Mouse (Mus musculus): ENCODE measurements around the gene Capn7. TPM values are rescaled to one million over a fixed set of nuclear protein-coding genes. Genes with fewer than 3 reads are reported as not detected.
A peak's percentile ranks its signal among the peaks of the same experiment; 100 is the strongest.

The Capn7 gene
- polyA plus RNA-seq, 1 experiment from 2014 or later: 45.1 TPM

DNA sequence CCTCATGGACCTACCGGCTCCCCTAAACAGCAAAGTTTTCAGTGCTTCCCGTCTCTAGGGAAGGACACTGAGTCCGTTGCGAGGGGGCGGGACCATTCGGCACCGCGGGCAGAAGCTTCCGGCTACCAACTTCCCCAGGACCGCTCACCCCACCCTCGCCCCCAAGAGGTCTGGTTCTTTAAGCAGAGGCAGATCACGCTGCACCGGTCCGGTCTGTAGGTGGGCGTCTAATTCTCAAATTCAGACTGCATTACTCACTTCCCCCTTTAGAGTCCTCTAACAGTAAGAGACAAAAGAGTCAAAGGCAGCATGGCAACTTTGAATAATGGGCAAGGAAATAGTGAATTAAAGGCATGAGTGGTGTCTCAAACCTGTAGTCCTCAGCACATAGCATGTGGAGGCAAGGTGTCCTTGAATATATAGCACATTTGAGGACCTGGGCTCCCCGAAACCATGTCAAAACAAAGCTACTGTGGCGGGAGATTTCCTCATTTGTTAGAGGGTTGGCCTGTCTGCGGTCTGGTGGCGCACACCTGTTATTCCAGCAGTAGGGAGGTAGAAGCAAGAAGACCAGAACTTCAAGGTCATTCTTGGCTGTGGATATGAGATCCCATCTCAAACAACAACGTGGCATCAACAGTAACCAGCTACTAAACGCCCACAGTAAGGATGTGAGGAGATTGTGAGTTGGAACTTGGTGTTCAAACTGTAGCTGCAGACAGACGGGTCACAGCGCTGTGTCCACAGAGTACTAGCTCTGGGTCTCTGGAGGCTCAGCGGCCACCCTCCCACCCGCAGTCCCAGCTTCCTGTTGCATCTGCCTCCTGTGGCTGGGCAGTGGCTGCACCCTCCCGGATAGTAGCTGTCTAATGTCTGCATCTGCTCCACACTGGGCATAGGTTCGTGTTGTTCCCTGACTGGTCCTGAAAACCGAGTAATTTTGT lies 12.3 kb upstream of the Capn7 start, which contains the start of gene Dnah1:
Gene Dnah1 (minus strand): TSS at position 48 of the 944 bp plus-strand sequence.
- whole genome bisulfite sequencing: 28% methylated on average over 28 of the region's 28 CpGs
- ATAC-seq (ENCODE audit: insufficient number of reproducible peaks, insufficient read depth, low FRiP score, low read depth): peak; percentile 53; the same call in 1 of the 2 replicates
- H3K27ac ChIP-seq (ENCODE audit: low read length): no peak within 1 kb of the TSS

DNA sequence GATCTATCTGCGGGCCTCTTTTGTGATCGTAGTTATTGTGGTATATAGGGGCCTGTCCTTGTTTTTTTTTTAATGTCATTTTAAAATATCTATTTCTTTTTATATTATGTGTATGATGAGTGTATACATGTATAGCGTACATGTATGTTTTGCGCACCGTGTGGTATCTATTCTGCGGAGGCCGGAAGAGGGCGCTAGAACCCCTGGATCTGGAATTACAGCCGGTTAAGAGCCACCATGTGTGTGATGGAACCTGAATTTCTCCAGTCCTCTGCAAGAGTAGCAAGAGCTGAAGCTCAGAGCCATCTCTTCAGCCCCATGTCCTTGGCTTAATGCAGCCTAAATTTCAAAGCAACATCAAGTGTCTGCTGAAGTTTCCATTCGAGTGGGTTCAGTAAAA lies 11.6 kb upstream of the Capn7 start:
- no peaks in the 10 kb centered on the region for H3K9me3 ChIP-seq (ENCODE audit: control insufficient read depth, low read depth, low read length)
- no peaks in the 10 kb centered on the region for H3K36me3 ChIP-seq (ENCODE audit: control insufficient read depth, insufficient read depth, low read length)
- no peak overlapping the region for H3K27ac ChIP-seq (ENCODE audit: low read length)
- no peak for ATAC-seq (ENCODE audit: insufficient number of reproducible peaks, insufficient read depth, low FRiP score, low read depth)
- H3K27me3 ChIP-seq (ENCODE audit: control insufficient read depth, insufficient read depth, low read length): no peaks in the 10 kb centered on the region
- no peaks in the 10 kb centered on the region for H3K4me1 ChIP-seq (ENCODE audit: control insufficient read depth, insufficient read depth, low read length)
- no peak overlapping the region for H3K4me3 ChIP-seq (ENCODE audit: low read depth, low read length)
- no peak overlapping the region for H3K9ac ChIP-seq (replicated peaks; ENCODE audit: low read depth, low read length)
- no peak overlapping the region for H3K4me2 ChIP-seq (replicated peaks; ENCODE audit: low read depth, low read length)
- 71% methylated on average over 10 of the region's 10 CpGs for WGBS

More for the DNA sequence above, 12.3 kb upstream of the Capn7 start, which contains the start of gene Dnah1:
- no peaks in the 10 kb centered on the region for H3K9me3 ChIP-seq (ENCODE audit: control insufficient read depth, low read depth, low read length)
- H3K36me3 ChIP-seq (ENCODE audit: control insufficient read depth, insufficient read depth, low read length): no peaks in the 10 kb centered on the region
- H3K27me3 ChIP-seq (ENCODE audit: control insufficient read depth, insufficient read depth, low read length): no peaks in the 10 kb centered on the region
- H3K4me2 ChIP-seq (replicated peaks; ENCODE audit: low read depth, low read length): peak within 1 kb of the TSS; percentile 69
- no peaks in the 10 kb centered on the region for H3K4me1 ChIP-seq (ENCODE audit: control insufficient read depth, insufficient read depth, low read length)
- peak within 1 kb of the TSS; percentile 33 for H3K4me3 ChIP-seq (ENCODE audit: low read depth, low read length)
- no peak within 1 kb of the TSS for H3K9ac ChIP-seq (replicated peaks; ENCODE audit: low read depth, low read length)

DNA sequence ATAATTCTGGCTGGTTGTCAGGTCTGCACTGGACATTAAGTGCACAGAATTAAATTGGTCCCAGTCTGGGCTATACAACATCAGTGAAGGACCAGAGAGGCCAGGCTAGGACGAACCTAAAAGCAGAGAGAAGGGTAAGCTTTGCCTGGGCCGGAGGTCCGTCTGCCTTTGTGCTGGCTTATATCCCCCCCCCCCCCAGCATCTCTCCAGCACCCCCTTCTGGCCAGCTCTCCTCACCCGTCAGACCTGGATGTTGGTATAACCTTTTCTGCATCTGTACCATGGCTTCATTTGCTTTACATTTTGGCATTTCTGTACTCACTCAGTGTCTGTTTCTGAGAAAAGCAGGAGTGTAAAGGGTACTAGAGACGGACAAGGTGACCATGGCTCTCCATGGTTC lies 10.9 kb upstream of the Capn7 start:
- H3K4me3 ChIP-seq (ENCODE audit: low read depth, low read length): no peak overlapping the region
- ATAC-seq (ENCODE audit: insufficient number of reproducible peaks, insufficient read depth, low FRiP score, low read depth): no peak
- H3K9me3 ChIP-seq (ENCODE audit: control insufficient read depth, low read depth, low read length): no peaks in the 10 kb centered on the region
- H3K4me2 ChIP-seq (replicated peaks; ENCODE audit: low read depth, low read length): no peak overlapping the region
- H3K4me1 ChIP-seq (ENCODE audit: control insufficient read depth, insufficient read depth, low read length): no peaks in the 10 kb centered on the region
- no peak overlapping the region for H3K27ac ChIP-seq (ENCODE audit: low read length)
- no peaks in the 10 kb centered on the region for H3K36me3 ChIP-seq (ENCODE audit: control insufficient read depth, insufficient read depth, low read length)
- 59% methylated on average over 5 of the region's 5 CpGs for WGBS
- H3K9ac ChIP-seq (replicated peaks; ENCODE audit: low read depth, low read length): no peak overlapping the region
- no peaks in the 10 kb centered on the region for H3K27me3 ChIP-seq (ENCODE audit: control insufficient read depth, insufficient read depth, low read length)

DNA sequence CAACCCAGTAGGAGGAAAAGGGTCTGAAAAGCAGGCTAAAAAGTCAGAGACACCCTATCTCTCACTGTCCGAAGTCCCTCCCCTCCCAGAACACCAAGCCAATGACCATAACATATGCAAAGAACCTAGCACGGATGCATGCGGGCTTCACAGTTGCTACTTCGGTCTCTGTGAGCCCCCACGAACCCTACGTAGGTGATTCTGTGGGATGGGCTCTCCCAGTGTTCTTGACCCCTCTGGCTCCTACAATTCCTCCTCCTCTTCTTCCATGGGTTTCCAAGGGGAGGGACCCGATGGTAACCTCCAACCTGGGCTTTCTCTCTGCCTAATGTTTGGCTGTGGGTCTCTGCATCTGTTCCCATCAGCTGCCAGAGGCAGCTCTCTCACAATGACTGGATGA lies 9.7 kb upstream of the Capn7 start:
- H3K9ac ChIP-seq (replicated peaks; ENCODE audit: low read depth, low read length): no peak overlapping the region
- no peaks in the 10 kb centered on the region for H3K9me3 ChIP-seq (ENCODE audit: control insufficient read depth, low read depth, low read length)
- no peaks in the 10 kb centered on the region for H3K4me1 ChIP-seq (ENCODE audit: control insufficient read depth, insufficient read depth, low read length)
- no peak overlapping the region for H3K27ac ChIP-seq (ENCODE audit: low read length)
- H3K4me3 ChIP-seq (ENCODE audit: low read depth, low read length): no peak overlapping the region
- ATAC-seq (ENCODE audit: insufficient number of reproducible peaks, insufficient read depth, low FRiP score, low read depth): no peak
- WGBS: 69% methylated on average over 7 of the region's 7 CpGs
- no peak overlapping the region for H3K4me2 ChIP-seq (replicated peaks; ENCODE audit: low read depth, low read length)
- no peaks in the 10 kb centered on the region for H3K36me3 ChIP-seq (ENCODE audit: control insufficient read depth, insufficient read depth, low read length)
- no peaks in the 10 kb centered on the region for H3K27me3 ChIP-seq (ENCODE audit: control insufficient read depth, insufficient read depth, low read length)

DNA sequence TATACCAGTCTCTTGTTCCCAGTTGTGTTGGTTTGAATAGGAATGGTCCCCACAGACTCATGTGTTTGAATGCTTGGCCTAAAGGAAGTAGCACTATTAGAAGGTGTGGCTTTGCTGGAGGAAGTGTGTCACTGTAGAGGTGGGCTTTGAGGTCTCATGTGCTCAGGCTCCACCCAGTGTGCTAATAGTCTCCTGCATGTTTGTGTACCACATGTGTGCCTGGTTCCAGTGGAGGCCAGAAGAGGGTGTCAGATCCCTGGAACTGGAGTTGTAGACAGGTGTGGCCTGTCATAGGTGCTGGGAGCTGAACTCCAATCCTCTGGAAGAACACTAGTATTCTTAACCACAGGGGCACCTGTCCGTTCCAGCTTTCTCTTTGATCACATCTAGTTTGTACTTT lies 9.2 kb upstream of the Capn7 start:
- Histone ChIP-seq H3K27ac (ENCODE audit: low read length) (no peak overlapping the region), H3K4me3 (ENCODE audit: low read depth, low read length) (no peak overlapping the region), H3K27me3 (ENCODE audit: control insufficient read depth, insufficient read depth, low read length) (no peaks in the 10 kb centered on the region), H3K9me3 (ENCODE audit: control insufficient read depth, low read depth, low read length) (no peaks in the 10 kb centered on the region), H3K36me3 (ENCODE audit: control insufficient read depth, insufficient read depth, low read length) (no peaks in the 10 kb centered on the region), H3K4me1 (ENCODE audit: control insufficient read depth, insufficient read depth, low read length) (no peaks in the 10 kb centered on the region), H3K9ac (replicated peaks; ENCODE audit: low read depth, low read length) (no peak overlapping the region), H3K4me2 (replicated peaks; ENCODE audit: low read depth, low read length) (no peak overlapping the region)
- ATAC-seq (ENCODE audit: insufficient number of reproducible peaks, insufficient read depth, low FRiP score, low read depth): no peak
- WGBS: 88% methylated on average over 1 of the region's 1 CpGs

DNA sequence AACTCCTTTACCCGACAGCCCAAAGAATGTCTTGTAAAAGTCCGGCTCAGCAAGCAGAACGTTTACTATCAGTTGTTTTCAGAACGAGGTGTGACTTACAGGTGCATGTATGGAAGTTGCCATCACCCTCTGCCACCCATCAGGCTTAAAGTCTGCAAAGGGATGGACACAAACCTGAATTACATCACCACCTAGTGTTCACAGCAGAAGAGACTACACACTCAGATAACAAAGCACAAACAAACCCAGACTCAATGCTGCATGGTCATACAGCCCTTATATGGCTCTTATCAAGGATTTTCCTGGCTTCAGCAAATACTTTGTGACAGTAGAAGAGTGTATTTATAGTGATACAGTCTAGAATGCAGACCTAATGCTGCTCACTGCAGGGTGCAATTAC lies 8.8 kb upstream of the Capn7 start:
- no peak for ATAC-seq (ENCODE audit: insufficient number of reproducible peaks, insufficient read depth, low FRiP score, low read depth)
- no peak overlapping the region for H3K27ac ChIP-seq (ENCODE audit: low read length)
- no peaks in the 10 kb centered on the region for H3K9me3 ChIP-seq (ENCODE audit: control insufficient read depth, low read depth, low read length)
- H3K4me3 ChIP-seq (ENCODE audit: low read depth, low read length): no peak overlapping the region
- no peaks in the 10 kb centered on the region for H3K27me3 ChIP-seq (ENCODE audit: control insufficient read depth, insufficient read depth, low read length)
- 76% methylated on average over 4 of the region's 4 CpGs for WGBS
- H3K4me1 ChIP-seq (ENCODE audit: control insufficient read depth, insufficient read depth, low read length): no peaks in the 10 kb centered on the region
- H3K36me3 ChIP-seq (ENCODE audit: control insufficient read depth, insufficient read depth, low read length): no peaks in the 10 kb centered on the region
- no peak overlapping the region for H3K9ac ChIP-seq (replicated peaks; ENCODE audit: low read depth, low read length)
- no peak overlapping the region for H3K4me2 ChIP-seq (replicated peaks; ENCODE audit: low read depth, low read length)

DNA sequence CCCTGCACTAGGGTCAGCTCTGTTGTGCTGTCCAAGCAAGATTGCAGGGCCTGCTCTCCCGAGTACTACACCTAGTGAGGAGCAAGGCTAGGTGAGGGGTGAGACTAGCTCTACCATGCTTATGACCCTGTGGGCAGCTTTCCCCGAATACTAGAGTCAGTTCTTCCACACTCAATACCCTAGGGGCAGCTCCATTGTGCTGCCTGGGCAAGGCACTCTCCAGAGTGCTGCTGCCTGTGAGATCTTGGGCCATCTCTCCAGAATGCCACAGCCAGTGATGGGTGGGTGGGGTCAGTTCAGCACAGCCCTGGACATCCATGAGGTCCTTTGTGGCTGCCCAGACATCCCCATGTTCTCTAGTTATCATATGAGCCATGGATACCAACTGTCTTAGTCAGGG lies 6.7 kb upstream of the Capn7 start:
- H3K4me3 ChIP-seq (ENCODE audit: low read depth, low read length): no peak overlapping the region
- no peaks in the 10 kb centered on the region for H3K36me3 ChIP-seq (ENCODE audit: control insufficient read depth, insufficient read depth, low read length)
- 50% methylated on average over 2 of the region's 2 CpGs for WGBS
- no peak overlapping the region for H3K9ac ChIP-seq (replicated peaks; ENCODE audit: low read depth, low read length)
- no peak overlapping the region for H3K4me2 ChIP-seq (replicated peaks; ENCODE audit: low read depth, low read length)
- no peak for ATAC-seq (ENCODE audit: insufficient number of reproducible peaks, insufficient read depth, low FRiP score, low read depth)
- no peaks in the 10 kb centered on the region for H3K4me1 ChIP-seq (ENCODE audit: control insufficient read depth, insufficient read depth, low read length)
- H3K9me3 ChIP-seq (ENCODE audit: control insufficient read depth, low read depth, low read length): no peaks in the 10 kb centered on the region
- H3K27ac ChIP-seq (ENCODE audit: low read length): no peak overlapping the region
- H3K27me3 ChIP-seq (ENCODE audit: control insufficient read depth, insufficient read depth, low read length): no peaks in the 10 kb centered on the region

DNA sequence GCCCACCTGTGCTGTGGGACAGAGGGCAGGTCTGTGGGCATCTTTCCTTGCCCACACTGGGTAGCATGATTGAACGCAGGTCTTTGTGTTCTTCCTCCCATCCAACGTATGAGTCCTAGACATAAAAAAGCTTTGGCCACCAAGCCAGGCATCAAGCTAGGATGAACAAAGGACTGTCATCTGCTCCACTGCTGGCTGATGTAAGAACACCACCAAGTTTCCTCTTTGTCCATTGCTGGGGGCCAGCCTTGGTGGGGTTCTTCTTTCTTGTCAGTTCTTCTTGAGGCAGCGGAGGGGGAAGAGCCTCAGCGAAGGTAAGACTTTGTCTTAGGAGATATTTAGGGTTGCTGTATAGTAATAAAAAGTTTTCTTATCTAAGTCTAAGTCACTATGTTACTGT lies 5.5 kb upstream of the Capn7 start:
- ATAC-seq (ENCODE audit: insufficient number of reproducible peaks, insufficient read depth, low FRiP score, low read depth): no peak
- Histone ChIP-seq H3K27me3 (ENCODE audit: control insufficient read depth, insufficient read depth, low read length) (no peaks in the 10 kb centered on the region), H3K36me3 (ENCODE audit: control insufficient read depth, insufficient read depth, low read length) (no peaks in the 10 kb centered on the region), H3K4me1 (ENCODE audit: control insufficient read depth, insufficient read depth, low read length) (no peaks in the 10 kb centered on the region), H3K27ac (ENCODE audit: low read length) (no peak overlapping the region), H3K9me3 (ENCODE audit: control insufficient read depth, low read depth, low read length) (no peaks in the 10 kb centered on the region), H3K9ac (replicated peaks; ENCODE audit: low read depth, low read length) (no peak overlapping the region), H3K4me3 (ENCODE audit: low read depth, low read length) (no peak overlapping the region), H3K4me2 (replicated peaks; ENCODE audit: low read depth, low read length) (no peak overlapping the region)
- WGBS: 83% methylated on average over 4 of the region's 4 CpGs
